Mouse (Mus musculus) adrenal gland, adult 8-10 months (tissue): ENCODE measurements around the gene Ccr10. TPM values are rescaled to one million over a fixed set of nuclear protein-coding genes. Genes with fewer than 3 reads are reported as not detected.

ENCODE experiments used
- microRNA-seq, 2 experiments: library from miRNA; unstranded; fragments of <30 nt; microRNA quantifications; one replicate each; pipeline ENCODE4 v1.2.0; 2022
- total RNA-seq, 4 experiments: library from RNA; stranded (reverse); gene quantifications; 2 replicates each; pipeline ENCODE4 v1.2.4; 2022

The Ccr10 gene
- total RNA-seq, 4 experiments from 2014 or later = 0.15 to 0.70 (median 0.36) TPM

Small RNAs within 50 kb of the gene (microRNA-seq; reads per million reads assigned to microRNA genes)
- 0 reads per million in 2 experiments for gene Gm27626

Other genes starting within 250 kb of the Ccr10 start
- gene Stat3, start 235.9 kb downstream of the Ccr10 start, total RNA-seq = 100 to 1,000 TPM in 1 of 4 experiments, 10 to 100 TPM in 3; 84.0 to 116 (median 95.7) TPM
- gene Cavin1, start 204.6 kb downstream of the Ccr10 start, total RNA-seq = 100 to 1,000 TPM; 321 to 363 (median 344) TPM
- gene Atp6v0a1, start 166.0 kb downstream of the Ccr10 start, total RNA-seq = 100 to 1,000 TPM; 155 to 222 (median 186) TPM
- 10 to 100 TPM; 45.3 to 51.8 (median 49.6) TPM for gene Naglu, start 105.4 kb downstream of the Ccr10 start, total RNA-seq
- 1 to 10 TPM; 1.7 to 2.4 (median 2.0) TPM for gene Hsd17b1, start 97.0 kb downstream of the Ccr10 start, total RNA-seq
- 100 to 1,000 TPM in 2 of 4 experiments, 10 to 100 TPM in 2; 70.8 to 104 (median 89.9) TPM for gene Coasy, start 92.9 kb downstream of the Ccr10 start, total RNA-seq
- gene Mlx, start 88.2 kb downstream of the Ccr10 start, total RNA-seq = 10 to 100 TPM; 38.1 to 69.0 (median 47.6) TPM
- gene Psmc3ip, start 80.0 kb downstream of the Ccr10 start, total RNA-seq = 1 to 10 TPM; 3.6 to 5.9 (median 4.2) TPM
- gene Retreg3, start 55.5 kb downstream of the Ccr10 start, total RNA-seq = 10 to 100 TPM; 48.0 to 56.4 (median 50.8) TPM
- 10 to 100 TPM; 34.2 to 43.3 (median 36.8) TPM for gene Tubg1, start 55.5 kb downstream of the Ccr10 start, total RNA-seq
- gene Tubg2, start 19.5 kb downstream of the Ccr10 start, total RNA-seq = 10 to 100 TPM in 2 of 4 experiments, 1 to 10 TPM in 2; 6.1 to 11.1 (median 9.9) TPM
- gene Cntnap1, start 4.9 kb downstream of the Ccr10 start, total RNA-seq = 1 to 10 TPM; 5.7 to 7.4 (median 6.4) TPM
- gene Plekhh3, start 4.1 kb downstream of the Ccr10 start, total RNA-seq = 10 to 100 TPM; 26.9 to 44.3 (median 30.4) TPM
- gene Ezh1, start 51.0 kb upstream of the Ccr10 start, total RNA-seq = 10 to 100 TPM; 39.9 to 59.3 (median 47.7) TPM
- 10 to 100 TPM; 26.3 to 56.5 (median 40.7) TPM for gene Ramp2, start 70.6 kb upstream of the Ccr10 start, total RNA-seq
- 100 to 1,000 TPM; 109 to 120 (median 113) TPM for gene Vps25, start 78.3 kb upstream of the Ccr10 start, total RNA-seq
- gene Wnk4, start 85.1 kb upstream of the Ccr10 start, total RNA-seq = 1 to 10 TPM; 2.8 to 6.7 (median 4.9) TPM
- under 1 TPM; 0.40 to 0.62 (median 0.57) TPM for gene Cntd1, start 103.6 kb upstream of the Ccr10 start, total RNA-seq
- gene Coa3, start 103.7 kb upstream of the Ccr10 start, total RNA-seq = 10 to 100 TPM; 67.9 to 76.1 (median 74.4) TPM
- gene Becn1, start 126.8 kb upstream of the Ccr10 start, total RNA-seq = 100 to 1,000 TPM; 161 to 204 (median 178) TPM
- gene Psme3, start 140.8 kb upstream of the Ccr10 start, total RNA-seq = 100 to 1,000 TPM; 120 to 143 (median 125) TPM
- 1 to 10 TPM; 4.9 to 10.0 (median 6.8) TPM for gene Aoc2, start 149.6 kb upstream of the Ccr10 start, total RNA-seq
- 100 to 1,000 TPM in 1 of 4 experiments, 10 to 100 TPM in 3; 22.9 to 107 (median 42.7) TPM for gene Aoc3, start 155.2 kb upstream of the Ccr10 start, total RNA-seq
- gene G6pc, start 192.1 kb upstream of the Ccr10 start, total RNA-seq = 1 to 10 TPM; 2.7 to 5.1 (median 4.6) TPM
- 10 to 100 TPM; 33.7 to 41.1 (median 37.0) TPM for gene Aarsd1, start 242.2 kb upstream of the Ccr10 start, total RNA-seq
- 1 to 10 TPM; 1.7 to 8.4 (median 5.6) TPM for gene Gm27029, start 249.4 kb upstream of the Ccr10 start, total RNA-seq
- 10 to 100 TPM; 31.4 to 37.4 (median 33.0) TPM for gene Rundc1, start 249.6 kb upstream of the Ccr10 start, total RNA-seq
- gene Ptges3l, start 249.9 kb upstream of the Ccr10 start, total RNA-seq = 1 to 10 TPM; 3.5 to 8.7 (median 6.0) TPM